Mouse (Mus musculus) A20 (cell line): ENCODE data around the gene Tbc1d10c.

ENCODE experiments used
- DNase-seq: peaks from one replicate; pipeline ENCODE4 v3.0.0-alpha.2; 2011; ENCODE audit warnings: low read depth, low spot score

Gene Tbc1d10c

GRCm38 (mm10) chr19:4191528-4192250, 605 bp upstream of the Tbc1d10c start, which contains the start of gene Ppp1ca:
Gene Ppp1ca (plus strand): TSS chr19:4192065.
- peak; percentile 98 for DNase-seq

GRCm38 (mm10) chr19:4189051-4189620, 1.9 kb downstream of the Tbc1d10c start:
- no peak for DNase-seq

GRCm38 (mm10) chr19:4187303-4187702, 3.8 kb downstream of the Tbc1d10c start:
- no peak for DNase-seq

- DNase-seq: no peak
These were observed 5.8 kb downstream of the Tbc1d10c start for GRCm38 (mm10) chr19:4184976-4185975.

GRCm38 (mm10) chr19:4183689-4184088, 7.4 kb downstream of the Tbc1d10c start:
- no peak for DNase-seq

GRCm38 (mm10) chr19:4181892-4182291, 9.2 kb downstream of the Tbc1d10c start:
- no peak for DNase-seq

GRCm38 (mm10) chr19:4180411-4180810, 10.7 kb downstream of the Tbc1d10c start:
- no peak for DNase-seq

GRCm38 (mm10) chr19:4175368-4175947, 15.6 kb downstream of the Tbc1d10c start, which contains the start of gene Carns1:
Gene Carns1 (minus strand): TSS chr19:4175479.
- no peak for DNase-seq

GRCm38 (mm10) chr19:4172925-4173324, 18.2 kb downstream of the Tbc1d10c start:
- no peak for DNase-seq

- DNase-seq: no peak
These were observed 19.4 kb downstream of the Tbc1d10c start for GRCm38 (mm10) chr19:4171393-4172290.

GRCm38 (mm10) chr19:4170723-4171392, 20.2 kb downstream of the Tbc1d10c start:
- DNase-seq: no peak

GRCm38 (mm10) chr19:4169810-4170209, 21.3 kb downstream of the Tbc1d10c start:
- DNase-seq: no peak

- DNase-seq: peak; percentile 99
These were observed 21.7 kb downstream of the Tbc1d10c start for GRCm38 (mm10) chr19:4169378-4169784.

- DNase-seq: no peak
These were observed 24.2 kb downstream of the Tbc1d10c start for GRCm38 (mm10) chr19:4166678-4167476.

- peak; percentile 34 for DNase-seq
These were observed 26.4 kb downstream of the Tbc1d10c start for GRCm38 (mm10) chr19:4164721-4165120.

GRCm38 (mm10) chr19:4164100-4164499, 27.0 kb downstream of the Tbc1d10c start:
- DNase-seq: no peak

- no peak for DNase-seq
These were observed 27.6 kb downstream of the Tbc1d10c start for GRCm38 (mm10) chr19:4163543-4163887.

- peak; percentile 95 for DNase-seq
These were observed 28.2 kb downstream of the Tbc1d10c start, which contains the start of gene Rps6kb2 for GRCm38 (mm10) chr19:4162646-4163542. Gene Rps6kb2 (minus strand): TSS chr19:4163354.
